Mouse (Mus musculus) myocyte (in vitro differentiated cells): ENCODE measurements around the gene Notch2. TPM values are rescaled to one million over a fixed set of nuclear protein-coding genes. Genes with fewer than 3 reads are reported as not detected.

Experiments used
- H3K27me3 ChIP-seq: one replicate; pipeline ENCODE4 v1.6.1; 2011; ENCODE audit not compliant: control insufficient read depth, insufficient read depth, insufficient read length
- H3K36me3 ChIP-seq: one replicate; pipeline ENCODE4 v1.6.1; 2011; ENCODE audit not compliant: control insufficient read depth, insufficient read depth
- H3K4me2 ChIP-seq: one replicate; pipeline ENCODE4 v1.6.1; 2011; ENCODE audit warnings: low read depth, control low read depth
- H3K4me3 ChIP-seq: one replicate; pipeline ENCODE4 v1.5.1; 2011; ENCODE audit warnings: mild to moderate bottlenecking, control low read depth, moderate library complexity
- H3K79me2 ChIP-seq: one replicate; pipeline ENCODE4 v1.6.1; 2011; ENCODE audit not compliant: control insufficient read depth, insufficient read depth
- H3ac ChIP-seq: one replicate; pipeline ENCODE4 v1.6.1; 2011; ENCODE audit not compliant: control insufficient read depth, insufficient read length
- CEBPB ChIP-seq: IDR thresholded peaks from 2 replicates; pipeline ENCODE4 v1.6.1; 2011; ENCODE audit warnings: mild to moderate bottlenecking, moderate library complexity; ENCODE audit not compliant: poor library complexity, insufficient read depth, severe bottlenecking
- E2F4 ChIP-seq: IDR thresholded peaks from one replicate; pipeline ENCODE4 v1.6.1; 2011; ENCODE audit warnings: mild to moderate bottlenecking, control low read depth, moderate library complexity; ENCODE audit not compliant: insufficient read depth
- MAX ChIP-seq: IDR thresholded peaks from one replicate; pipeline ENCODE4 v1.6.1; 2011; ENCODE audit warnings: low read depth, mild to moderate bottlenecking, control low read depth
- MYOD1 ChIP-seq, 3 experiments: IDR thresholded peaks; one replicate each; pipeline ENCODE4 v1.6.1; 2011; ENCODE audit warnings: control low read depth in 2 of 3, low read depth in 2 of 3, mild to moderate bottlenecking in 2 of 3, moderate library complexity in 1 of 3; ENCODE audit not compliant: insufficient read length in 2 of 3, control insufficient read depth in 1 of 3
- MYOG ChIP-seq, 3 experiments: IDR thresholded peaks; one replicate each; pipeline ENCODE4 v1.6.1; 2011; ENCODE audit warnings: control low read depth in 2 of 3, low read depth in 2 of 3, mild to moderate bottlenecking in 2 of 3; ENCODE audit not compliant: insufficient read length in 2 of 3, control insufficient read depth in 1 of 3, insufficient read depth in 1 of 3
- POLR2A ChIP-seq: IDR thresholded peaks from one replicate; pipeline ENCODE4 v1.6.1; 2011; ENCODE audit warnings: low read depth, mild to moderate bottlenecking, control low read depth, moderate library complexity; ENCODE audit not compliant: insufficient read length
- POLR2AphosphoS2 ChIP-seq: IDR thresholded peaks from one replicate; pipeline ENCODE4 v1.6.1; 2011; ENCODE audit warnings: low read depth, control low read depth; ENCODE audit not compliant: insufficient read length
- REST ChIP-seq: IDR thresholded peaks from one replicate; pipeline ENCODE4 v1.6.1; 2011; ENCODE audit warnings: mild to moderate bottlenecking, control low read depth, moderate library complexity; ENCODE audit not compliant: insufficient read depth, insufficient read length
- SRF ChIP-seq: IDR thresholded peaks from one replicate; pipeline ENCODE4 v1.6.1; 2011; ENCODE audit warnings: low read depth; ENCODE audit not compliant: control insufficient read depth, insufficient read length
- TCF12 ChIP-seq: IDR thresholded peaks from one replicate; pipeline ENCODE4 v1.6.1; 2011; ENCODE audit warnings: mild to moderate bottlenecking, control low read depth; ENCODE audit not compliant: poor library complexity, insufficient read depth, severe bottlenecking
- TCF3 ChIP-seq: IDR thresholded peaks from one replicate; pipeline ENCODE4 v1.6.1; 2011; ENCODE audit warnings: low read depth, control low read depth; ENCODE audit not compliant: insufficient read length
- USF1 ChIP-seq: IDR thresholded peaks from one replicate; pipeline ENCODE4 v1.6.1; 2011; ENCODE audit warnings: low read depth, mild to moderate bottlenecking, control low read depth, moderate library complexity
- polyA plus RNA-seq: library from polyadenylated mRNA; unstranded; fragments of >200 nt; fragmentation: generic; extraction: Trizol; gene quantifications from one replicate; pipeline ENCODE4 v1.2.1, GENCODE M21; 2012; ENCODE audit warnings: missing spikeins

Notch2 gene
- polyA plus RNA-seq, 1 experiment, result 15.1 TPM

GRCm38 (mm10) chr3:97974197-97974770 lies 39.0 kb upstream of the Notch2 start:
- Histone ChIP-seq H3K4me2 (no peak overlapping the region), H3ac (no peak overlapping the region), H3K36me3 (no peaks in the 10 kb centered on the region), H3K4me3 (no peak overlapping the region), H3K79me2 (no peaks in the 10 kb centered on the region), H3K27me3 (no peaks in the 10 kb centered on the region)
- no peak for TF ChIP-seq USF1
- no peak for TF ChIP-seq MYOG (IDR thresholded peaks at IDR 0.05; ENCODE audit: control insufficient read depth in 1 of 3, insufficient read depth in 1 of 3, insufficient read length in 2 of 3, low read depth in 2 of 3)
- no peak for TF ChIP-seq SRF
- TF ChIP-seq POLR2AphosphoS2, result no peak
- no peak for TF ChIP-seq E2F4
- TF ChIP-seq CEBPB, result no peak
- TF ChIP-seq TCF3, result no peak
- no peak for TF ChIP-seq MAX
- no peak for TF ChIP-seq POLR2A
- no peak for TF ChIP-seq MYOD1 (IDR thresholded peaks at IDR 0.05; ENCODE audit: control insufficient read depth in 1 of 3, insufficient read length in 2 of 3, low read depth in 2 of 3)
- no peak for TF ChIP-seq TCF12
- TF ChIP-seq REST, result no peak

DNA sequence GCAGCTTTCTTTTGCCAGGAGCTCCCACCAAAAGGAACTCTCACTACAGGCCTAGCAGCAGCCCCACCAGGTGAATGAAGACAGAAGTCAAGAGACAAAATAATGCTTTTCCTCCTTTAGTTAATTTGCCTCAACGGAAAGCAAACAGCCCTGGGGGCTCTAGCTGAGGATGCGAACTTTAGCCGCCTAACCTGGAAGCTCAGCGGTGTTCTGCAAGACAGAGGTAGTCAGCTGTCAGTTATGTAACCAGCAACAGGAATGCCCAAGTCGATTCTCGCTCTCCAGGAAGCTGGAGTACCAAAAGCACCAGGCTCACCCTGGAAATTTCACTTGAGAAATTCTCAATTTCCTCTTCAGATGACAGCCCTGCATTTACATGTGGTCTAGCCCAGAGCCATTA lies 36.6 kb upstream of the Notch2 start:
- H3K79me2 ChIP-seq, result no peaks in the 10 kb centered on the region
- TF ChIP-seq SRF, result no peak
- no peak for TF ChIP-seq MYOD1 (IDR thresholded peaks at IDR 0.05; ENCODE audit: control insufficient read depth in 1 of 3, insufficient read length in 2 of 3, low read depth in 2 of 3)
- TF ChIP-seq MAX, result no peak
- no peak for TF ChIP-seq POLR2AphosphoS2
- TF ChIP-seq POLR2A, result no peak
- no peak for TF ChIP-seq REST
- TF ChIP-seq MYOG (IDR thresholded peaks at IDR 0.05; ENCODE audit: control insufficient read depth in 1 of 3, insufficient read depth in 1 of 3, insufficient read length in 2 of 3, low read depth in 2 of 3), result no peak
- no peak for TF ChIP-seq TCF12
- TF ChIP-seq E2F4, result no peak
- no peak for TF ChIP-seq TCF3
- TF ChIP-seq USF1, result no peak
- no peak for TF ChIP-seq CEBPB
- no peak overlapping the region for H3K4me2 ChIP-seq
- no peaks in the 10 kb centered on the region for H3K27me3 ChIP-seq
- H3ac ChIP-seq, result no peak overlapping the region
- H3K4me3 ChIP-seq, result no peak overlapping the region
- H3K36me3 ChIP-seq, result no peaks in the 10 kb centered on the region

DNA sequence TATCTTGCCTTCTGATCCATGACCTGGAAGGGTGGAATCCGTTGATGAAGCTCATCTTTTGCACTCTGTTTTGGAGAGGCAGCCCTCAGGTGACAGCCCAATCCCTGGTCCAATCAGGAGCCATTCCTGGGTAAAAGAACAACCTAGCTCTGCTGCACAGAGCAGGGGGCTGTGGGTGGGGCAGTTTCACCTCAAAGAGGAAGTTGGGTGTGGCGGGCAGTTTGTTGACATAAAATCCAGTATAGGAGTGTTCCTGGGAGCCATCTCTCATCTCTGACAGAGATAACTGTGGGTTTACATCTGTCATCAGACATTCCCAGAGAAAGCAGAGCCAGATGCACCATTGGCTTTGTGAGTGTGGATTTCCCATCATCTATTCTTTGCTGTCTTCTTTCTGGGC lies 34.6 kb upstream of the Notch2 start:
- H3K4me2 ChIP-seq, result no peak overlapping the region
- H3ac ChIP-seq, result no peak overlapping the region
- no peaks in the 10 kb centered on the region for H3K27me3 ChIP-seq
- no peaks in the 10 kb centered on the region for H3K36me3 ChIP-seq
- no peak overlapping the region for H3K4me3 ChIP-seq
- no peak for TF ChIP-seq MYOG (IDR thresholded peaks at IDR 0.05; ENCODE audit: control insufficient read depth in 1 of 3, insufficient read depth in 1 of 3, insufficient read length in 2 of 3, low read depth in 2 of 3)
- no peak for TF ChIP-seq POLR2AphosphoS2
- no peak for TF ChIP-seq MYOD1 (IDR thresholded peaks at IDR 0.05; ENCODE audit: control insufficient read depth in 1 of 3, insufficient read length in 2 of 3, low read depth in 2 of 3)
- no peak for TF ChIP-seq TCF3
- no peak for TF ChIP-seq SRF
- TF ChIP-seq E2F4, result no peak
- TF ChIP-seq MAX, result no peak
- no peak for TF ChIP-seq CEBPB
- no peak for TF ChIP-seq USF1
- no peak for TF ChIP-seq TCF12
- TF ChIP-seq POLR2A, result no peak
- TF ChIP-seq REST, result no peak
- no peaks in the 10 kb centered on the region for H3K79me2 ChIP-seq

DNA sequence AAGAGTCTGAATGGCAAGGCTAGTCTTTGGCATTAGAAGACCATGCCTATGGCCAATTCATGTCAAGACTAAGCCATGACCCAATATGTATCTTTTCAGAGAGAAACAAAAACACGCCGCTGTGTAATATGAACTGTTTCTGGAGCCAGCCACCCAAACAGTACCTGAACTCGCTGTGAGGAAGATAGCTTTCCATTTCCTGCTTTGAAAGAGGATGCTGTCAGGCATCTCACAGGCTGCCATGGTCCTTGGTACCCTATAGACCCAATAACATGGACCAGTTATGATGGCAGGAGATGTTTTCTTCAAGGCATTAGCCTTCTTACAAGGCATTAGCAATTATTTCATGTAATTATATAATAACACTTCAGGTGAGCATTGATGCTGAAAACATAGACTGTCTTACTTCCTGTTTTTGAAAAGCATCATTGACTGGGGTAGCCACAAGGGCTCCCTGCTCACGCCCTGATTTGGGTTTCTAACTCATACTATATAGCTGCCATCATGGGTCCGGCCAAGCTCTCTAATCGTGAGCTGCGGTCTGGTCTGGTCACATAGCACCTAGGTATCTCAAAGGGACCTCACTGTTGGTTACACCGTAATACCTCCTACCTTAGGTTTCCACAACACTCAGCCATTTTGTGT lies 32.5 kb upstream of the Notch2 start:
- Histone ChIP-seq H3K4me2 (no peak overlapping the region), H3K79me2 (no peaks in the 10 kb centered on the region), H3K4me3 (no peak overlapping the region), H3ac (no peak overlapping the region), H3K27me3 (no peaks in the 10 kb centered on the region), H3K36me3 (no peaks in the 10 kb centered on the region)
- TF ChIP-seq SRF (no peak), E2F4 (no peak), CEBPB (no peak), MYOG (IDR thresholded peaks at IDR 0.05; ENCODE audit: control insufficient read depth in 1 of 3, insufficient read depth in 1 of 3, insufficient read length in 2 of 3, low read depth in 2 of 3) (no peak), REST (no peak), TCF3 (no peak), POLR2AphosphoS2 (no peak), TCF12 (no peak), POLR2A (no peak), MYOD1 (IDR thresholded peaks at IDR 0.05; ENCODE audit: control insufficient read depth in 1 of 3, insufficient read length in 2 of 3, low read depth in 2 of 3) (no peak), USF1 (no peak), MAX (no peak)
